Mouse (Mus musculus): ENCODE measurements around the gene Kif17. TPM values are rescaled to one million over a fixed set of nuclear protein-coding genes. Genes with fewer than 3 reads are reported as not detected.
A peak's percentile ranks its signal among the peaks of the same experiment; 100 is the strongest.

Gene Kif17
- 5.5 and 6.5 TPM in 2 replicates for total RNA-seq (2017)

GRCm38 (mm10) chr4:138250088-138250960 is at the start of gene Kif17, which contains the start of gene Sh2d5:
Gene Kif17 (plus strand): TSS chr4:138250435.
Gene Sh2d5 (plus strand): TSS chr4:138250403.
- ATAC-seq (replicated peaks; ENCODE audit: low read depth, poor library complexity, severe bottlenecking), result peak; percentile 82

GRCm38 (mm10) chr4:138200769-138201168 is 49.5 kb upstream of the Kif17 start:
- ATAC-seq (replicated peaks; ENCODE audit: low read depth, poor library complexity, severe bottlenecking), result no peak

- no peak for ATAC-seq (replicated peaks; ENCODE audit: low read depth, poor library complexity, severe bottlenecking)
Observed at GRCm38 (mm10) chr4:138201696-138202095, 48.5 kb upstream of the Kif17 start.

GRCm38 (mm10) chr4:138210116-138210515 is 40.1 kb upstream of the Kif17 start:
- ATAC-seq (replicated peaks; ENCODE audit: low read depth, poor library complexity, severe bottlenecking), result no peak

- no peak for ATAC-seq (replicated peaks; ENCODE audit: low read depth, poor library complexity, severe bottlenecking)
Observed at GRCm38 (mm10) chr4:138213861-138214260, 36.4 kb upstream of the Kif17 start.

- ATAC-seq (replicated peaks; ENCODE audit: low read depth, poor library complexity, severe bottlenecking), result no peak
Observed at GRCm38 (mm10) chr4:138215671-138216199, 34.5 kb upstream of the Kif17 start.

GRCm38 (mm10) chr4:138216200-138216890 is 33.9 kb upstream of the Kif17 start, which contains the start of gene Hp1bp3:
Gene Hp1bp3 (plus strand): TSS chr4:138216296.
- peak; percentile 55 for ATAC-seq (replicated peaks; ENCODE audit: low read depth, poor library complexity, severe bottlenecking)

GRCm38 (mm10) chr4:138216891-138217392 is 33.3 kb upstream of the Kif17 start:
- peak; percentile 82 for ATAC-seq (replicated peaks; ENCODE audit: low read depth, poor library complexity, severe bottlenecking)

GRCm38 (mm10) chr4:138217441-138217840 is 32.8 kb upstream of the Kif17 start:
- ATAC-seq (replicated peaks; ENCODE audit: low read depth, poor library complexity, severe bottlenecking), result no peak

GRCm38 (mm10) chr4:138217951-138218685 is 32.1 kb upstream of the Kif17 start:
- ATAC-seq (replicated peaks; ENCODE audit: low read depth, poor library complexity, severe bottlenecking), result no peak

GRCm38 (mm10) chr4:138219331-138219730 is 30.9 kb upstream of the Kif17 start:
- ATAC-seq (replicated peaks; ENCODE audit: low read depth, poor library complexity, severe bottlenecking), result no peak

- no peak for ATAC-seq (replicated peaks; ENCODE audit: low read depth, poor library complexity, severe bottlenecking)
Observed at GRCm38 (mm10) chr4:138220761-138221160, 29.5 kb upstream of the Kif17 start.

- peak; percentile 24; the same call in 1 of the 2 replicates for ATAC-seq (replicated peaks; ENCODE audit: low read depth, poor library complexity, severe bottlenecking)
Observed at GRCm38 (mm10) chr4:138221406-138221805, 28.8 kb upstream of the Kif17 start.

- ATAC-seq (replicated peaks; ENCODE audit: low read depth, poor library complexity, severe bottlenecking), result no peak
Observed at GRCm38 (mm10) chr4:138222396-138222795, 27.8 kb upstream of the Kif17 start.

- ATAC-seq (replicated peaks; ENCODE audit: low read depth, poor library complexity, severe bottlenecking), result peak; percentile 17; the same call in 1 of the 2 replicates
Observed at GRCm38 (mm10) chr4:138223623-138224022, 26.6 kb upstream of the Kif17 start.

GRCm38 (mm10) chr4:138246756-138247665 is 3.2 kb upstream of the Kif17 start:
- no peak for ATAC-seq (replicated peaks; ENCODE audit: low read depth, poor library complexity, severe bottlenecking)

GRCm38 (mm10) chr4:138251819-138252218 is 1.6 kb downstream of the Kif17 start:
- ATAC-seq (replicated peaks; ENCODE audit: low read depth, poor library complexity, severe bottlenecking), result peak; percentile 57

- ATAC-seq (replicated peaks; ENCODE audit: low read depth, poor library complexity, severe bottlenecking), result no peak
Observed at GRCm38 (mm10) chr4:138252231-138252630, 2.0 kb downstream of the Kif17 start.
